Mouse (Mus musculus): ENCODE measurements around the gene Aftph. TPM values are rescaled to one million over a fixed set of nuclear protein-coding genes. Genes with fewer than 3 reads are reported as not detected.

Gene Aftph
- polyA plus RNA-seq, 1 experiment from 2014 or later, result 9.2 TPM

- no peak overlapping the region for H3K4me2 ChIP-seq
- H3K27ac ChIP-seq, result no peak overlapping the region
- H3K9me3 ChIP-seq (replicated peaks), result no peaks in the 10 kb centered on the region
- WGBS, result 76% methylated on average over 5 of the region's 5 CpGs
- peaks cover 7% of the 10 kb centered on the region; the same call in 1 of the 2 replicates for H3K36me3 ChIP-seq
- H3K4me3 ChIP-seq, result no peak overlapping the region
- H3K27me3 ChIP-seq, result no peaks in the 10 kb centered on the region
- no peak for ATAC-seq (replicated peaks; ENCODE audit: insufficient number of reproducible peaks, insufficient read depth, low FRiP score, low read depth)
- no peak overlapping the region for H3K9ac ChIP-seq
- no peaks in the 10 kb centered on the region for H3K4me1 ChIP-seq (replicated peaks)
These were observed 17.8 kb downstream of the Aftph start for GRCm38 (mm10) chr11:20723572-20723971.

- Histone ChIP-seq H3K9ac (no peak overlapping the region), H3K36me3 (peaks cover 4% of the 10 kb centered on the region), H3K4me3 (no peak overlapping the region), H3K4me1 (replicated peaks) (no peaks in the 10 kb centered on the region), H3K27ac (no peak overlapping the region), H3K9me3 (replicated peaks) (no peaks in the 10 kb centered on the region), H3K27me3 (no peaks in the 10 kb centered on the region), H3K4me2 (no peak overlapping the region)
- no peak for ATAC-seq (replicated peaks; ENCODE audit: insufficient number of reproducible peaks, insufficient read depth, low FRiP score, low read depth)
- 78% methylated on average over 9 of the region's 9 CpGs for WGBS
These were observed 29.2 kb downstream of the Aftph start for GRCm38 (mm10) chr11:20712068-20712671.

- ATAC-seq (replicated peaks; ENCODE audit: insufficient number of reproducible peaks, insufficient read depth, low FRiP score, low read depth), result no peak
- H3K4me3 ChIP-seq, result no peak overlapping the region
- 5% methylated on average over 4 of the region's 4 CpGs for WGBS
- no peaks in the 10 kb centered on the region for H3K4me1 ChIP-seq (replicated peaks)
- no peak overlapping the region for H3K9ac ChIP-seq
- H3K27me3 ChIP-seq, result no peaks in the 10 kb centered on the region
- no peak overlapping the region for H3K27ac ChIP-seq
- H3K36me3 ChIP-seq, result peaks cover 8% of the 10 kb centered on the region; the same call in 1 of the 2 replicates
- H3K9me3 ChIP-seq (replicated peaks), result no peaks in the 10 kb centered on the region
- no peak overlapping the region for H3K4me2 ChIP-seq
These were observed 50.4 kb downstream of the Aftph start for GRCm38 (mm10) chr11:20691000-20691399.

- WGBS, result 81% methylated on average over 5 of the region's 5 CpGs
- Histone ChIP-seq H3K9ac (no peak overlapping the region), H3K4me3 (no peak overlapping the region), H3K27ac (no peak overlapping the region), H3K4me1 (replicated peaks) (no peaks in the 10 kb centered on the region), H3K36me3 (peaks cover 8% of the 10 kb centered on the region; the same call in 1 of the 2 replicates), H3K4me2 (no peak overlapping the region), H3K9me3 (replicated peaks) (no peaks in the 10 kb centered on the region), H3K27me3 (no peaks in the 10 kb centered on the region)
- no peak for ATAC-seq (replicated peaks; ENCODE audit: insufficient number of reproducible peaks, insufficient read depth, low FRiP score, low read depth)
These were observed 59.7 kb downstream of the Aftph start for GRCm38 (mm10) chr11:20681679-20682078.

- Histone ChIP-seq H3K4me2 (no peak overlapping the region), H3K4me3 (no peak overlapping the region), H3K27me3 (no peaks in the 10 kb centered on the region), H3K36me3 (peaks cover 4% of the 10 kb centered on the region; the same call in 1 of the 2 replicates), H3K9me3 (replicated peaks) (no peaks in the 10 kb centered on the region), H3K9ac (no peak overlapping the region), H3K4me1 (replicated peaks) (no peaks in the 10 kb centered on the region), H3K27ac (no peak overlapping the region)
- 82% methylated on average over 5 of the region's 5 CpGs for WGBS
- no peak for ATAC-seq (replicated peaks; ENCODE audit: insufficient number of reproducible peaks, insufficient read depth, low FRiP score, low read depth)
These were observed 60.6 kb downstream of the Aftph start for GRCm38 (mm10) chr11:20680781-20681180.

GRCm38 (mm10) chr11:20679396-20679795, 62.0 kb downstream of the Aftph start:
- H3K27ac ChIP-seq, result no peak overlapping the region
- no peaks in the 10 kb centered on the region for H3K9me3 ChIP-seq (replicated peaks)
- no peak overlapping the region for H3K4me2 ChIP-seq
- H3K4me3 ChIP-seq, result no peak overlapping the region
- H3K36me3 ChIP-seq, result no peaks in the 10 kb centered on the region
- ATAC-seq (replicated peaks; ENCODE audit: insufficient number of reproducible peaks, insufficient read depth, low FRiP score, low read depth), result no peak
- no peaks in the 10 kb centered on the region for H3K27me3 ChIP-seq
- no peaks in the 10 kb centered on the region for H3K4me1 ChIP-seq (replicated peaks)
- no peak overlapping the region for H3K9ac ChIP-seq
- 79% methylated on average over 2 of the region's 2 CpGs for WGBS

- Histone ChIP-seq H3K9me3 (replicated peaks) (no peaks in the 10 kb centered on the region), H3K36me3 (no peaks in the 10 kb centered on the region), H3K4me1 (replicated peaks) (peaks cover 3% of the 10 kb centered on the region; the same call in 1 of the 2 replicates), H3K27me3 (no peaks in the 10 kb centered on the region; the same call in 1 of the 2 replicates), H3K27ac (no peak overlapping the region), H3K9ac (no peak overlapping the region), H3K4me3 (no peak overlapping the region), H3K4me2 (no peak overlapping the region)
- WGBS, result 72% methylated on average over 6 of the region's 6 CpGs
- ATAC-seq (replicated peaks; ENCODE audit: insufficient number of reproducible peaks, insufficient read depth, low FRiP score, low read depth), result no peak
These were observed 68.9 kb downstream of the Aftph start for GRCm38 (mm10) chr11:20672513-20672912.

- ATAC-seq (replicated peaks; ENCODE audit: insufficient number of reproducible peaks, insufficient read depth, low FRiP score, low read depth), result no peak
- no peak overlapping the region for H3K9ac ChIP-seq
- H3K9me3 ChIP-seq (replicated peaks), result no peaks in the 10 kb centered on the region
- H3K4me2 ChIP-seq, result no peak overlapping the region
- 40% methylated on average over 6 of the region's 6 CpGs for WGBS
- peaks cover 3% of the 10 kb centered on the region; the same call in 1 of the 2 replicates for H3K4me1 ChIP-seq (replicated peaks)
- no peak overlapping the region for H3K27ac ChIP-seq
- no peaks in the 10 kb centered on the region; the same call in 1 of the 2 replicates for H3K27me3 ChIP-seq
- H3K4me3 ChIP-seq, result no peak overlapping the region
- H3K36me3 ChIP-seq, result no peaks in the 10 kb centered on the region
These were observed 69.5 kb downstream of the Aftph start for GRCm38 (mm10) chr11:20671789-20672392.

- H3K27me3 ChIP-seq, result no peaks in the 10 kb centered on the region
These were observed 76.5 kb downstream of the Aftph start for GRCm38 (mm10) chr11:20664878-20665277.

GRCm38 (mm10) chr11:20663580-20664198, 77.7 kb downstream of the Aftph start:
- H3K4me2 ChIP-seq, result no peak overlapping the region
- no peaks in the 10 kb centered on the region for H3K36me3 ChIP-seq
- H3K9ac ChIP-seq, result no peak overlapping the region
- no peak for ATAC-seq (replicated peaks; ENCODE audit: insufficient number of reproducible peaks, insufficient read depth, low FRiP score, low read depth)
- H3K27ac ChIP-seq, result no peak overlapping the region
- no peaks in the 10 kb centered on the region for H3K27me3 ChIP-seq
- no peaks in the 10 kb centered on the region for H3K9me3 ChIP-seq (replicated peaks)
- 0 out of 2 replicates have a peak, but pooled peaks cover 2% of the 10 kb centered on the region for H3K4me1 ChIP-seq (replicated peaks)
- H3K4me3 ChIP-seq, result no peak overlapping the region
- WGBS, result 55% methylated on average over 5 of the region's 5 CpGs

More at GRCm38 (mm10) chr11:20664878-20665277, 76.5 kb downstream of the Aftph start:
- Histone ChIP-seq H3K4me2 (no peak overlapping the region), H3K4me1 (replicated peaks) (0 out of 2 replicates have a peak, but pooled peaks cover 2% of the 10 kb centered on the region), H3K36me3 (no peaks in the 10 kb centered on the region), H3K9ac (no peak overlapping the region), H3K4me3 (no peak overlapping the region), H3K9me3 (replicated peaks) (no peaks in the 10 kb centered on the region), H3K27ac (no peak overlapping the region)
- no peak for ATAC-seq (replicated peaks; ENCODE audit: insufficient number of reproducible peaks, insufficient read depth, low FRiP score, low read depth)
- WGBS, result 73% methylated on average over 9 of the region's 9 CpGs

GRCm38 (mm10) chr11:20662811-20663210, 78.6 kb downstream of the Aftph start:
- Histone ChIP-seq H3K4me3 (no peak overlapping the region), H3K36me3 (no peaks in the 10 kb centered on the region), H3K9me3 (replicated peaks) (no peaks in the 10 kb centered on the region), H3K9ac (no peak overlapping the region), H3K4me2 (no peak overlapping the region), H3K27ac (no peak overlapping the region), H3K27me3 (no peaks in the 10 kb centered on the region), H3K4me1 (replicated peaks) (0 out of 2 replicates have a peak, but pooled peaks cover 2% of the 10 kb centered on the region)
- ATAC-seq (replicated peaks; ENCODE audit: insufficient number of reproducible peaks, insufficient read depth, low FRiP score, low read depth), result no peak
- WGBS, result 70% methylated on average over 7 of the region's 7 CpGs

All from heart, embryonic 15.5 days (tissue).